Mouse (Mus musculus) ovary, adult 18-20 months (tissue): ENCODE measurements around the gene Larp1b.

Experiments used
- DNase-seq: peaks from one replicate; pipeline ENCODE4 v3.0.0; 2022; ENCODE audit warnings: low spot score, mixed read lengths

Larp1b gene

GRCm38 (mm10) chr3:41082885-41083789 is 133.5 kb downstream of the Larp1b start, which contains the start of gene Pgrmc2:
Gene Pgrmc2, minus strand, starts transcription at chr3:41083046.
- peak; percentile 99 for DNase-seq

GRCm38 (mm10) chr3:41083790-41084112 is 134.1 kb downstream of the Larp1b start:
- DNase-seq, result no peak

- no peak for DNase-seq
Measured at GRCm38 (mm10) chr3:41084421-41084820, 134.8 kb downstream of the Larp1b start.

- no peak for DNase-seq
Measured at GRCm38 (mm10) chr3:41087071-41087470, 137.4 kb downstream of the Larp1b start.
